ENCODE assay signal across 8 mouse cellular contexts in genomic region chr1:75382356-75383071, GRCm38 (mm10). TPM values are rescaled to one million over a fixed set of nuclear protein-coding genes. Genes with fewer than 3 reads are reported as not detected.
DNase-seq lines count a peak whose midpoint lies in the region; ATAC-seq lines count a peak whose summit lies in the region.

No protein-coding gene starts in this region.

- intact Hi-C loops in left cerebral cortex, postnatal 14 days (cut with DNase I): no loop called here

- H3K4me2 ChIP-seq in lung, embryonic 15.5 days: peak overlapping the region; percentile 89
- H3K4me2 ChIP-seq in limb, embryonic 13.5 days (replicated peaks): peak overlapping the region; percentile 91

- H3K4me3 ChIP-seq in lung, embryonic 15.5 days: peak overlapping the region; percentile 63
- peak overlapping the region; percentile 64 for H3K4me3 ChIP-seq in hindbrain, embryonic 10.5 days
- peak overlapping the region; percentile 76 for H3K4me3 ChIP-seq in limb, embryonic 13.5 days

- peak; percentile 16 for ATAC-seq in lung, embryonic 15.5 days (ENCODE audit: borderline replicate concordance, extremely low read depth, low FRiP score, low TSS enrichment)
- no peak; the same call in 1 of the 2 replicates for ATAC-seq in limb, embryonic 13.5 days (ENCODE audit: low FRiP score, low read depth)

- H3K4me1 ChIP-seq in lung, embryonic 15.5 days: peaks cover 29% of the 10 kb centered on the region
- H3K4me1 ChIP-seq in hindbrain, embryonic 10.5 days (replicated peaks): peaks cover 74% of the 10 kb centered on the region
- H3K4me1 ChIP-seq in limb, embryonic 13.5 days: peaks cover 50% of the 10 kb centered on the region

- no peaks in the 10 kb centered on the region for H3K36me3 ChIP-seq in lung, embryonic 15.5 days
- H3K36me3 ChIP-seq in hindbrain, embryonic 10.5 days: no peaks in the 10 kb centered on the region
- peaks cover 7% of the 10 kb centered on the region for H3K36me3 ChIP-seq in limb, embryonic 13.5 days

- H3K9ac ChIP-seq in lung, embryonic 15.5 days: peak overlapping the region; percentile 55
- peak overlapping the region; percentile 86 for H3K9ac ChIP-seq in limb, embryonic 13.5 days

- H3K27ac ChIP-seq in lung, embryonic 15.5 days: peak overlapping the region; percentile 69
- peak overlapping the region; percentile 90 for H3K27ac ChIP-seq in hindbrain, embryonic 10.5 days
- H3K27ac ChIP-seq in limb, embryonic 13.5 days: peak overlapping the region; percentile 67; the same call in 1 of the 2 replicates

- H3K27me3 ChIP-seq in lung, embryonic 15.5 days: peaks cover 53% of the 10 kb centered on the region
- H3K27me3 ChIP-seq in hindbrain, embryonic 10.5 days (ENCODE audit: insufficient read depth, poor library complexity, severe bottlenecking): peaks cover 87% of the 10 kb centered on the region
- peaks cover 39% of the 10 kb centered on the region for H3K27me3 ChIP-seq in limb, embryonic 13.5 days

- no peaks in the 10 kb centered on the region for H3K9me3 ChIP-seq in lung, embryonic 15.5 days
- no peaks in the 10 kb centered on the region for H3K9me3 ChIP-seq in hindbrain, embryonic 10.5 days
- H3K9me3 ChIP-seq in limb, embryonic 13.5 days: no peaks in the 10 kb centered on the region

- WGBS in lung, embryonic 15.5 days: 2% methylated on average over 24 of the region's 28 CpGs
- 1% methylated on average over 28 of the region's 28 CpGs for whole genome bisulfite sequencing in hindbrain, embryonic 10.5 days
- WGBS in limb, embryonic 13.5 days: under 1% methylated on average over 28 of the region's 28 CpGs

- no peak for DNase-seq in lung, postnatal 14 days
- peak; percentile 43 to 62 for DNase-seq in cerebellum, postnatal 10 days
- DNase-seq in hindbrain, embryonic 10.5 days (ENCODE audit: low spot score): peak; percentile 53
- peak; percentile 49 for DNase-seq in right cerebral cortex, postnatal 4 days
- no peak for DNase-seq in ovary, adult 18-20 months (ENCODE audit: low spot score)
- DNase-seq in left cerebral cortex, postnatal 14 days (ENCODE audit: low spot score in 2 of 2): no peak

RNA-seq across cellular contexts. Expression of gene Speg, which starts 7.4 kb away (rescaled TPM):
- 41.6 and 42.8 TPM in 2 replicates for polyA plus RNA-seq in lung, embryonic 15.5 days (2015; fragmentation: Nextera tagmentation; extraction: Ambion mirVana)
- 19.0 and 20.2 TPM in 2 replicates for polyA plus RNA-seq in hindbrain, embryonic 10.5 days (2016; fragmentation: Nextera tagmentation; extraction: Ambion mirVana)
- polyA plus RNA-seq in limb, embryonic 13.5 days (2015; fragmentation: Nextera tagmentation; extraction: Ambion mirVana): 20.7 and 21.3 TPM in 2 replicates
- total RNA-seq in left cerebral cortex, postnatal 14 days (2021): 100 to 1,000 TPM; 199 to 210 TPM

RNA-seq across cellular contexts. Expression of gene Des, which starts 22.4 kb away (rescaled TPM):
- polyA plus RNA-seq in lung, embryonic 15.5 days (2015; fragmentation: Nextera tagmentation; extraction: Ambion mirVana): 57.1 and 59.5 TPM in 2 replicates
- 3.8 and 4.5 TPM in 2 replicates for polyA plus RNA-seq in hindbrain, embryonic 10.5 days (2016; fragmentation: Nextera tagmentation; extraction: Ambion mirVana)
- polyA plus RNA-seq in limb, embryonic 13.5 days (2015; fragmentation: Nextera tagmentation; extraction: Ambion mirVana): 52.1 and 56.1 TPM in 2 replicates
- total RNA-seq in left cerebral cortex, postnatal 14 days (2021): 1 to 10 TPM; 1.5 to 2.6 TPM

RNA-seq across cellular contexts. Expression of gene Gmppa, which starts 53.2 kb away (rescaled TPM):
- 80.3 and 88.5 TPM in 2 replicates for polyA plus RNA-seq in lung, embryonic 15.5 days (2015; fragmentation: Nextera tagmentation; extraction: Ambion mirVana)
- 62.3 and 91.2 TPM in 2 replicates for polyA plus RNA-seq in hindbrain, embryonic 10.5 days (2016; fragmentation: Nextera tagmentation; extraction: Ambion mirVana)
- polyA plus RNA-seq in limb, embryonic 13.5 days (2015; fragmentation: Nextera tagmentation; extraction: Ambion mirVana): 70.1 and 71.8 TPM in 2 replicates
- total RNA-seq in left cerebral cortex, postnatal 14 days (2021): 10 to 100 TPM; 54.2 to 61.2 TPM

Comparison
In these comparisons a context has a peak if more than half of its experiments do, and no peak if none do; other contexts are left out.
1. DNase-seq: peak in cerebellum, postnatal 10 days (2 of 2), hindbrain, embryonic 10.5 days (single experiment) and right cerebral cortex, postnatal 4 days (single experiment); none in lung, postnatal 14 days (single experiment), ovary, adult 18-20 months (single experiment) and left cerebral cortex, postnatal 14 days (0 of 2).
2. Peak in every context shown above with its lines, with median percentiles within 50 percentile points of each other: H3K27ac ChIP-seq and H3K4me3 ChIP-seq.